Mouse (Mus musculus) kidney, postnatal 36 days (tissue): ENCODE results near the gene Tprn.
"Not testable (repeated sequence)": the region's sequence is repeated elsewhere in the genome, so short reads cannot be mapped to it uniquely, and the experiment has no call there.

Source experiments
- DNase-seq, 2 experiments: peaks; one replicate each; pipeline ENCODE4 v3.0.0; 2021 to 2022; ENCODE audit warnings: mixed read lengths in 2 of 2

Gene Tprn

DNA sequence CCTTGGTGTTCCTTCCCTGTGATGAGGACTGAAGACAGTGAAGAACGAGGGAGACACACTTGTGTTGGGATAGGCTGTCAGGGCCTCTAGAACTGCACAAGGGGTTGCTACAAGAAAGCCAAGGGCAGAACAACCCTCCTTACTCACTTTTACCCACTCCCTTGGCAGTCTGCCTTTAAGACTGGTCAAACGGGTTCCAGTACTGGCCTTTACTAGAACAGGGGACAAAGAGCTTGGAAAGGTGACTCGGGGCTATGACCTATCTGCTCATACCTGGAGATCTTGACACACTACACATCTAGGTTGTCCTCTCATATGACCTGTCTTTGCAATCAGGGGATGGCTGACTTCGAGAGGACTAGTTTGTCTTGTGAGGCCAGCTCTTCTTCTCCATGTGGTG, 24.9 kb upstream of the Tprn start:
- peak; percentile 71 to 78 for DNase-seq

- no peak for DNase-seq
Observed at GRCm38 (mm10) chr2:25238106-25238505, 24.3 kb upstream of the Tprn start.

- DNase-seq, result no peak
Observed at GRCm38 (mm10) chr2:25239766-25240165, 22.7 kb upstream of the Tprn start.

DNA sequence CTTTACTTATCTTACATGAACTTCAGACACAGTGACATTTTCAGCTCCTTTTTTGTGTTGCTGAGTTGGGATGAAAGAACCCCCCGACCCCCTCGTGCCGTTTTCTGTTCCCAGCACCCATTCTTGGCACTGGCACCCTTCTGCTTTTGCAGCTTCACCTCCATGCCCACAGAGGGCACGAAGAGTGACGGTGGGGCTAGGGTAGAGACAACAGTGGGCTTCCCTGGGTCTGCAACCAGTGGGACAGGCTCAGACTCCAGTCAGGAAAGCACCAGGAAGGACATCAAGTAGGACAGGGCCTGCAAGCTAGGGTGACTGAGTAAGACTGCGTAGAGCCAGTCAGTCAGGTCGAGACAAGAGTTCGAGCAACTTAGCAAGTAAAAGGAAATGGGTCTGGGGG, 22.1 kb upstream of the Tprn start:
- no peak for DNase-seq

DNA sequence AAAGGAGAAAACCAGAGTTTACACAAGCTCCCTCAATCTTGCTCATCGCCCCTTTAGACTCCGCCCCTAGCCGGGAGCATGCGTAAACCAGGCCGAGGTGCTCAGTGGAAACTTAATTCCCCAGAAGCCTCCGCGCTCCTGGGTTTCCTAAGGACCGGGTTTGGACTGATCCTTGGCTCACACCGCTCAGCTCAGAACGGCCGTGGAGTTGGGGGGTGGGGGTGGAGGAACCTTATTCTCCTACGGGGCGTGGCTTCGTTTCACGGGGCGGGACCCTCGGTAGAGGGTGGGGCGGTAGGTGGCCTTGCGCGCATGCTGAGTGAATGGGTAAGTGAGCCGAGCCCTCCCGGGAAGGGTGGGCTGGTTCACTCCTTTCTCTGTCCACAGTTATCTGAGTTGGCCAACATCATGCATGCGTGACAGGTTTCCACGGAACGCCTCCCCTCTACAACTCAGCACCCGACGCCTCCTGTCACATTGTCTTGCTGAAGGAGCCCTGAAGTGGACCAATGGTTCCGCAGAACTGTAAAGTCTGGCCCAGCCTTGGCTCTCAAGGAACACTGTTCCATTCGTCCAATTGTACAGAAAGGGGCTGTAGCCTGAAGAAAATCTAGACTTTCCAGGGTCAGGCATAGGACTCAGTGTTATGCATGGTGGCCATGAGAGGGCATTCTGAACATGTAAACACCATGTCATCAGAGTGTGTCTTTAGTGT, 21.5 kb upstream of the Tprn start:
- DNase-seq, result peak; percentile 91

GRCm38 (mm10) chr2:25241438-25241775, 21.0 kb upstream of the Tprn start:
- no peak for DNase-seq

DNA sequence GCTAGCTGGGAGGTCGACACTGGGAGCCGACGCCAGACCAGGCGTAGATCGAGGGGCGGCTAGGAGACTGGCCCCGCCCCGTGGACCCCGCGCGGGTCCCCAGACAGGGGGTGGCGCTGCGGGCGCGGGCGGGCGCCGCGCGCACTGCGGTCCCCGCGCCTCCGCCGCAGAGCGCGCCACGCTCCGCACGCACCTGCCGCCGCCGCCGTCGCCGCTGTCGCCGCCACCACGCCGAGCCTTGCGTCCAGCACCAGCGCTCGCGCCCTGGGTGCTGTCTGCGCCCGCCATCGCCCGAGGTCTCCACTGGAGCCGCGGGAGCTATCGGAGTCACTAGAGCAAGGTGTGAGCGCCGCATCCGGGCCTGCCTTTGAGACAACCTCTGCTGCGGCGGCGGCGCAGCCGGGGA, 20.3 kb upstream of the Tprn start, which contains the start of the genes Rnf208 and Cysrt1:
Gene Rnf208, plus strand, starts transcription at position 155 of the 406 bp plus-strand sequence.
Gene Cysrt1, minus strand, starts transcription at position 352 of the 406 bp plus-strand sequence.
- peak in 1 of 2 experiments; percentile 50 for DNase-seq

GRCm38 (mm10) chr2:25243342-25243741, 19.1 kb upstream of the Tprn start:
- DNase-seq, result no peak

DNA sequence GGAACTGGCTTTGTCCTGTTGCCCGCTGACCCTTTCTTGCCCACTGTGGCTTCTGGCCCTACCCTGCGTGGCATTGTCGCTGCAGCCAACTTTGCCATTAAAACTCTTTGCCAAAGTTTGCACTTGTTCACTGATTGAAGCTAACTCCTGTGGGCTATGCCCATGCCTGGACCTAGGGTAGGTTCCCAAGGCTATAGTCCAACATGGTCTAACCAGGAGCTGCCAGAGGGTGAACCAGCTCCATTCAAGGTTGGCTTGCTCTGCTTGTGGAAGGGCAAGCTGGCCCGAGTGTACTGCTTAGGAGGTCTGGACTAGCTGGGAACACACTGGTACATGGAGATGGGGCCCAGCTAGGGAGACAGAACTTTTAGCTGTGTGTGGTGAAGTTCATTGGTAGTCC, 18.3 kb upstream of the Tprn start:
- DNase-seq, result peak; percentile 44 to 48

DNA sequence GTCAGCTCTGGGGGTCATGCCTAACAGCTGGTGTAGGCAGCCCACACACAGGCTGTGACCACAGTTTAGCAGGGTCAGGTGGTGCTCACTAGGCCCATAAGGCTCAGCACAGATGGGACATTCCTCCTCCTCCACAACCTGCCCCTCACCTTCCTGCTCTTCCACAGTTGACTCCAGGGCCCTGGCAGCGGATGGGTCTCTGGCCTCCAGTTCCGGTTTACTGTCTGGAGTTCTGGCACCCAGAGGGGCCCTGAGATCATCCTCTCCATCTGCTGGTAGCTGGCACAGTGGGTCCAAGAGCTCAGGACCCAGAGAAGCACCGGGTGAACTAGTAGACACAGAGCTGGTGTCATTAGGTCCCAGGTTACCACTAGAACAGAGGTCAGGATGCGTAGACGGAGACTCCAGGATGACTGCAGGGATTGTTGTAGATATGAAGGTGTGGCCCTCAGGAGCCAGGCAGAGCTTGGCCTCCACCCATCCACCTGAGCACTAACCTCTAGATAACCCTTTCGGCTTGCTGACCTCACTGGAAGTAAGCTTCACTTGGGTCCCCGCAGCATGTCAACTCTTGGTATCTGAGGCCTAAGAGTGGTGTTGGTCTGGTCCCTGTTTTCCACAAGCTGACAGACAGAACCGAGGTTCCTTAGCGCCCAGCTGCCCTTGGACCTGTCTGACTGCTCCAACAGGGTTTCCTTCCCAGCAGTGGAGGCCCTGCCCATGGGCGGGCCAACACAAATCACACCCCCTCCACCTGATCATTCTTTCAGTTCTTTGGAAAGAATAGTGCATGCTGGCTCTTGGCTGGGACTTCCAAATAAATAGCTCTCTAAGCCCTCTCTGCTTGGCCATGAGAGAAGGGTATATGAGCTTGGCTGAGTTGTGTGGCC, 16.0 kb upstream of the Tprn start, which contains the start of gene AL732309.1:
Gene AL732309.1, minus strand, starts transcription at position 681 of the 890 bp plus-strand sequence.
- DNase-seq, result peak; percentile 56 to 65

DNA sequence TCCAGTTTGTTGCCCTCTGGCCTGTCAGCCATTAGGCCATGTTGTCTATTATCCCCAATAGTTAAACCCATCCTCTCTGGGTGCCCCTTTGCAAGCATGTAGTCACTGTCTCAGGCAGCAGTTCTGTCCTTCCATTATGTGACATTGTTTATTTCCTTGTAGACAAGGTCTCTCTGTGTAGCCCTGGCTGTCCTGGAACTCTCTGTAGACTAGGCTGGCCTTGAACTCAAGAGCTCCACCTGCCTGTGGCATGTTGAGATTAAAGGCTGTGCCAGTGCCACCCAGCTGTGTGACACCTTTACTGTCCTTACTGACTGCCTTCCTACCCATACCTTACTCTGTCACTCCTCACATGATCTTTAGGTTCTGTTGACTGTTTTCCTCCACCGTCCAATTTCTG, 10.1 kb upstream of the Tprn start:
- DNase-seq, result peak; percentile 48 to 74

DNA sequence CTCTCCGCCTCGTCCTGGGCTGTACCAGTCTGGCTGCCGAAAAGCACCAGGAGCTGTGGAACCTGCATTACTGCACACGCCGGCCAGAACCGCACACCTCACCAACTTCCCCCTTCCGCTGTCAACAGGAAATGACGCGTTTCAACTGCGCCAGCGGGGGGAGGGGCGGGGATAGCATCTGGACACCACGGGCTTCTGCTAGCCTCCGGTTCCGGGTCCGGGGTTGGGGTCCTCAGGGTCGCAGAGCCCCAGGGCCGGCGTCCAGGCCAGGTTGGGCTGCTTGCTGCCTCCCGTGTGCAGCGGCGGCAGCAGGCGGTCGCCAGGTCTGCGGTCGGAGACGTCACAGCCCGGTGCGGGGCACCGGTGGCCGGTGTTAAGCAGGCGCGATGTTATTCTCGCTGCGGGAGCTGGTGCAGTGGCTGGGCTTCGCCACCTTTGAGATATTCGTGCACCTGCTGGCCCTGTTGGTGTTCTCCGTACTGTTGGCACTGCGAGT, 7.1 kb upstream of the Tprn start, which contains the start of gene Tmem203:
Gene Tmem203, plus strand, starts transcription at position 156 of the 496 bp plus-strand sequence.
- peak; percentile 91 to 95 for DNase-seq

- peak; percentile 64 to 82 for DNase-seq
Observed at GRCm38 (mm10) chr2:25256443-25257109, 5.8 kb upstream of the Tprn start.

- DNase-seq, result not testable (repeated sequence)
Observed at GRCm38 (mm10) chr2:25257250-25257649, 5.2 kb upstream of the Tprn start.

DNA sequence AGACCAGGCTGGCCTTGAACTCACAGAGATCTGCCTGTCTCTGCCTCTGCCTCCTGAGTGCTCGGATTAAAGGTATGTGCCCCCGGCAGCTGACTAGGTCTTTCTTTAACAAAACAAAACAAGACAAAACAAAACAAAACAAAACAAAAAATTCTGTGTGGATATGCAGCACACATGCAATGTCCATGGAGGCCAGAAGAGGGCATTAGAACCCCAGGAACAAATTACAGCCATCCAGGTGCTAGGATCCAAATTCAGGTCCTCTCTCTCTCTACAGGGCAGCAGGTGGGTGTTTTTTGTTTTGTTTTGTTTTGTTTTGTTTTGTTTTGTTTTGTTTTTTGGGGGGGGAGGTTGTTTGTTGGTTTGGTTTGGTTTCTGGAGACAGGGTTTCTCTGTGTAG, 3.5 kb upstream of the Tprn start:
- peak in 1 of 2 experiments; percentile 56 for DNase-seq

DNA sequence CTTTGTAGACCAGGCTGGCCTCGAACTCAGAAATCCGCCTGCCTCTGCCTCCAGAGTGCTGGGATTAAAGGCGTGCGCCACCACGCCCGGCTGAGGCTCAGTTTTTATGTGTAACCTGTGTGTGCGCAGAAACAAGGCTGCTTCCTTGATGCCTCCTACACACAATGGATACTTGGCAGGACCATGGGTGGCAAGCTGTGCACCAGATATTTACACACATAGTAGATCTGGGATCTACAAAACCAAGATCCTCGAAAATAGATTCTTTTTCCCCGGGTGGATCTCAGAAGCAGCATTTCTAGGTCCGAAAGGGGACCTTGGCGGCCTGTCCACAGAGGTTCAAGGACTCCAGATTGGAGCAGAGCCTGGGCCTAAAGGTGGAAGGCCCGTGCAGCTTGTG, 548 bp upstream of the Tprn start:
- DNase-seq, result no peak

DNA sequence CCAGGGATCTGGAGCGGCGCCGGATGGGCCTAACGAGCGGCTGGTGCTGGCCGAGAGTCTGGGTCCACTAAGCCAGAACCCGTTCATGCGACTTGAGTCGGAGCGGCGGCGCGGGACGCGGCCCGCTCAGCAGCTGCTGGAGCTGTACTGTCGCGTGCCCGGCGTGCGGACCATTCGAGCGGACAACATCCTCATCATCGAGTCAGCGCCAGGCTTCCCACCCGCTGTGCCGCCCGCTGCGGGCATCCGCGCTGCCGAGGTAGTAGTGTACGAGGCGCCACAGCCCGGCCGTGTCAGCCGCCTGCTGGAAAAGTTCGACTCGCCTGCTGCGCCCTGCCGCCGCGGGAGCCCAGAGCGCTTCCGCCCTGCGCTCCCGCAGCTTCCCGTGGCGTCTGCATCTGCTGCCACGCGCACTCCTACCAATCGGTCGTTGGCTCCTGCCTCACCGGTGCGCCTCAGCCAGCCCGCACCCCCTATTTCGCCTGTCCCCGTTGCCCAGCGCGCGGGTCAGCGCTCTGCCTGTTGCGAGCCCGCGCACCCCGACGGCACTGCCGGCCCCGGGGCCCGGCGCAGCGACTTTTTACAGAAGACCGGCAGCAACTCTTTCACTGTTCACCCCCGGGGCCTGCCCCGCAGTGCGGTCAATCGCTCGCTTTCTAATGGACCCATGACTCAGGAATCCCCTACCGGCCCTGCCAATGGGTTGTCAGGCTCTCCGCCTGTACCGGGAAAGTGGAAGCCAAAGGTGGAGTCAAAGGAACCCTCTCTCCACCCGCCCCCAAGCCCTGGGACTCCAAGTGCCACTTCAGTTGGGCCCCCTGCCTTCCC, 591 bp downstream of the Tprn start:
- peak in 1 of 2 experiments; percentile 59 for DNase-seq

GRCm38 (mm10) chr2:25263623-25264285, 1.3 kb downstream of the Tprn start:
- peak in 1 of 2 experiments; percentile 30 for DNase-seq

- no peak for DNase-seq
Observed at GRCm38 (mm10) chr2:25264286-25264660, 1.9 kb downstream of the Tprn start.

DNA sequence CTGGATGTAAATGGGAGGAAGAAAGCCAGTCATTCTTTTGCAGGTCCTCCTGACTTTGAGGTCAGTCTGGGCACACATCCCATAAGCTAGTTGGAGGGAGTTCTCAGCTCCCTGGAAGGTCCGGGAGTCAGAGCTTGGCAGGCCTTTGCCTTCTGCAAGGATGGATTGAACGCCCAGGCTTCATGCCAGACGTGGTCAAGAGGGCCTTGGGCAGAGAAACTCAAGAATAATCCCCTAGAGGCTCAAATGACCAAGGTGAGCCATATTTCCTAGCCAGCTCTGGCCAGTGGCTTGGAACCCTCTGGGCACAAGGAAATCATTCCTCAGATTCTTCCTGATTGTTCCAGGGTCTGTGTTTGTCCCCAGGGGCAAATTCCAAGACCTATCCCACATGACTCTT, 2.4 kb downstream of the Tprn start:
- peak; percentile 89 to 90 for DNase-seq

DNA sequence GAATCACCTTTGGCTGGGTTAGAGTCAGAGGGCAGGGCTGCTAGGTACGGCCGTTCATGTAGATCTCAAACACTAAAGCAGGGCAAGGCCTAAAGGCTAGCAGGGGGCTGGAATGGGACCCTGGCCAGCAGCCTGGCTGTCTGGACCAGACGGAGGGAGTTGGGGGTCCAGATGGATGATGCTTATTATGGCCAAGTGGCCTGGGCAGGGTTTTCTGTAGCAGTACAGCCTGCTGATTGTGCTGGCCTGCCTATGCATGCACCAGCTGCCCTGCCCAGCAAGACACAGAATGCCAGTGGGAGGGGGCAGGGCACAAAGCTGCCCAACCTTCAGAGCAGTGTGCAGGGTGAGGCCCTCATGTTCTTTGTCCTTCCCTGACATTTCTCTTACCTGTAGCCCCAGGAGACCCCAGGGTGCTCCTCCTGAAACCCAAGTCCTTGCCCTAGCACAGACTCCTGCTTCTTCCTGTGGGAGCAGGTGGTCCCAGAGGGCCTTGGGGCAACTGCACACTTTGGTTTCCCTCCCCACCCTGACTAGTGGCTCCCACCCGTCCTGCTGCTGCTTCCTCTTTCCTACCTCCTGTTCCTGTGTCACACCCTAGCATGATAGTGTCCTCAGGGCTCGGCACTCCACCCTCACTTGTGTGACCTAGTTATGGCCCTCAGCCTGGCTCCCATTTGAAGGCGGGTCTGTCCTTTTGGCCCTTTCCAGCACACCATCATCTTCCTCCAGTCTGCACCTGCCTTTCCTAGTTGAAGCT, 3.7 kb downstream of the Tprn start:
- peak; percentile 66 to 68 for DNase-seq
